Mouse (Mus musculus) hindbrain, embryonic 15.5 days (tissue): ENCODE measurements around the gene Cdyl2. TPM values are rescaled to one million over a fixed set of nuclear protein-coding genes. Genes with fewer than 3 reads are reported as not detected.

Experiments used
- ATAC-seq: fragments of 200-750 bp; cut with Nextera tagmentation; 2 replicates; pipeline ENCODE4 v1.8.0; 2017; ENCODE audit warnings: low read depth, moderate number of reproducible peaks, moderate TSS enrichment; ENCODE audit not compliant: low FRiP score
- H3K27ac ChIP-seq: fragments of 300-500 bp; sonication (generic); replicated peaks from 2 replicates; pipeline ENCODE4 v1.5.1; 2015; ENCODE audit warnings: mild to moderate bottlenecking, inconsistent platforms
- H3K27me3 ChIP-seq: fragments of 300-500 bp; sonication (generic); 2 replicates; pipeline ENCODE4 v1.6.1; 2015; ENCODE audit warnings: control low read depth, inconsistent platforms
- H3K36me3 ChIP-seq: fragments of 300-500 bp; sonication (generic); 2 replicates; pipeline ENCODE4 v1.6.1; 2015; ENCODE audit warnings: control low read depth, inconsistent platforms
- H3K4me1 ChIP-seq: fragments of 300-500 bp; sonication (generic); replicated peaks from 2 replicates; pipeline ENCODE4 v1.6.1; 2015; ENCODE audit warnings: control low read depth, inconsistent platforms
- H3K4me2 ChIP-seq: fragments of 300-500 bp; sonication (generic); 2 replicates; pipeline ENCODE4 v1.6.1; 2015; ENCODE audit warnings: moderate library complexity, mild to moderate bottlenecking, inconsistent platforms
- H3K4me3 ChIP-seq: fragments of 300-500 bp; sonication (generic); 2 replicates; pipeline ENCODE4 v1.5.1; 2015; ENCODE audit warnings: mild to moderate bottlenecking, inconsistent platforms
- H3K9ac ChIP-seq: fragments of 300-500 bp; sonication (generic); 2 replicates; pipeline ENCODE4 v1.6.1; 2015; ENCODE audit warnings: inconsistent platforms
- H3K9me3 ChIP-seq: fragments of 300-500 bp; sonication (generic); 2 replicates; pipeline ENCODE4 v1.6.1; 2016; ENCODE audit warnings: control low read depth, inconsistent platforms
- WGBS: fragments of 180-500 bp; shearing (Covaris S2); methylation state at CpG from one replicate; pipeline ENCODE4 v1.1.7; 2015; 5-methylcytosine and 5-hydroxymethylcytosine counted together
- polyA plus RNA-seq: library from polyadenylated mRNA; unstranded; fragments of >200 nt; fragmentation: Nextera tagmentation; extraction: Ambion mirVana; gene quantifications from 2 replicates; pipeline ENCODE4 v1.2.1, GENCODE M21; 2015

Gene Cdyl2
- polyA plus RNA-seq, 1 experiment from 2014 or later: 10.8 TPM

DNA sequence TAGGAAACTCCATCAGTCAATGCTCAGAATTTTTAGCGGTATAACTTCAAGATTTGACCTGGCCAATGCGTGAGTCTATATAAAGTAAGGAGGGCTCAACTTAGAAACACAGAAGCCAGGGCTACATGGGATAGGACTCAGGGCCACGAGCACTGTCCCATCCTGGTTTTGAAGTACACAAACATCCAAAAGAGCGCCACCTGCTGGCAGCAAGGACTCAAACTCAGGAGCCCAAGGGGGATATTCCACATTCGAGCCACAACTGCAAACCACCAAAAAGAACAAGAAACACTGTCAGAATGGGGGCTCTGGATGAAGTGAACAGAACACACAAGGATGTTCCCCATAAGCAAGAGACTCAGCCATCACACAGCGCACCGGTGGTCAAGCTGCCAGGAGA lies 63.8 kb downstream of the Cdyl2 start:
- no peak overlapping the region for H3K4me3 ChIP-seq
- no peaks in the 10 kb centered on the region for H3K4me1 ChIP-seq
- no peaks in the 10 kb centered on the region for H3K9me3 ChIP-seq
- H3K9ac ChIP-seq: no peak overlapping the region
- H3K4me2 ChIP-seq: no peak overlapping the region
- ATAC-seq: no peak
- 95% methylated on average over 7 of the region's 7 CpGs for WGBS
- H3K27ac ChIP-seq: no peak overlapping the region
- no peaks in the 10 kb centered on the region for H3K27me3 ChIP-seq
- no peaks in the 10 kb centered on the region for H3K36me3 ChIP-seq

DNA sequence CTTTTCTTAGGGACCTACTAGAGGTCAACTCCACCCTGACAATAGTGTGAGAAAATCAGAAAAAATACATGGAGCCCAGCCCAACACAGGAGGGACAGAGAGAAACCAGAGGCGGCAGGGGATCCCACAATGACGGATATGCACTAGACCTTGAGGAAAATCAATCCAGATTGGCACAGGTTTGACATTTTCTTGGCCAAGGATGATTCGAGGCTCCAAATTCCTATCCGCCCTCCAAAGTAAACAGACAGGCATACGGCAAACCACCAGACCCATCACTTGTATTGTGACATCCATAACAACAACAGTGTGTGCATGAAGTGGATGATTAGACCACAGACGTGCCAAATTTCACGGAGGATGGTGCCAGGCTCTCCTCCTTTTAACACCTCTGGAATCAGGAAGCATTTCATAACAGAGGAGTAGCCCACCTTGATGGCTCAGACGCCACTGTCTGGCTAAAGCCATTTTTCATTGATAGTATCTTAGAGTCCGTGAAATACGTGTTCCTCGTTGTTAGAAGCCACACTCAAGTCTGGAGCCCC lies 65.9 kb downstream of the Cdyl2 start:
- Histone ChIP-seq H3K4me3 (no peak overlapping the region), H3K4me1 (no peaks in the 10 kb centered on the region), H3K27ac (no peak overlapping the region), H3K27me3 (no peaks in the 10 kb centered on the region), H3K9ac (no peak overlapping the region), H3K36me3 (no peaks in the 10 kb centered on the region), H3K4me2 (no peak overlapping the region), H3K9me3 (no peaks in the 10 kb centered on the region)
- no peak for ATAC-seq
- 92% methylated on average over 11 of the region's 11 CpGs for WGBS

DNA sequence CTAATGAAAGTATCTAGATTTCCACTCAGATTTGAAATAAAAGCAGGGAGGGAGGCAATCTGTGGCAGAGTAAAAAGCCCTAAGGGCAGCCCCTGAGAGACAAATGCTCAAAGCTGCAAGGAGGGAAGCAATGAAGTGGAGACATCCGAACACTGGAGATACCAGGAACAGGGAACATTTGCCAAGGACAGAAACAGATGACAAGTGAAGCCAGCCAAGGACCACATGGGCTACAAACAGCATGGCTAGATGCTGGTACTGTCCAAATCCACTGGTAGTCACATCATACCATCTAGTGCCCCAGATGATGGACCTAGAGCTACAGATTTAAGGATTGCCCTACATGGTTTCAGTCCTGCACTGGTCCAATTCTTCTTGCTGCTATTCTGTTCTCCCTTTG lies 71.3 kb downstream of the Cdyl2 start:
- H3K36me3 ChIP-seq: no peaks in the 10 kb centered on the region
- 89% methylated on average over 1 of the region's 1 CpGs for WGBS

DNA sequence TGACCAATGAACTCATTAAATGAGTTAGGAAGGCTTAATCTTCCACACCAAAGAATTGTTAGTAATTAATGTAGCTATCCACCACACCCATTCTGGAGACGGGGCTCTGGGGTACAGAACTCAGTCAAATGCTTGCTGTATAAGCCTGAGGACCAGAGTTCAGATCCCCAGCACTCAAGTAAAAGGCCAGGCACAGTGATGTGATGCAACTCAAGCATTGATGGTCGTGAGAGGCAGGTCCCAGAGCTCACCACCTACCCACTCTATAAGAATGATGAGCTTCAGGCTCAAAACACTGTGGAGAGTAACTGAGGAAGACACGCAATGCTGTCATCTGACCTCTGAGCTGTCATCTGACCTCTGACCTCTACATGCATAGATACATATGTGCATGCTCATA lies 76.0 kb downstream of the Cdyl2 start:
- Histone ChIP-seq H3K27ac (no peak overlapping the region), H3K9ac (no peak overlapping the region), H3K9me3 (no peaks in the 10 kb centered on the region), H3K4me3 (no peak overlapping the region), H3K27me3 (no peaks in the 10 kb centered on the region), H3K36me3 (no peaks in the 10 kb centered on the region), H3K4me1 (0 out of 2 replicates have a peak, but pooled peaks cover 7% of the 10 kb centered on the region), H3K4me2 (no peak overlapping the region)
- ATAC-seq: no peak
- WGBS: 88% methylated on average over 3 of the region's 3 CpGs

More for the DNA sequence above, 71.3 kb downstream of the Cdyl2 start:
- Histone ChIP-seq H3K9ac (no peak overlapping the region), H3K4me1 (no peaks in the 10 kb centered on the region), H3K9me3 (no peaks in the 10 kb centered on the region), H3K4me2 (no peak overlapping the region), H3K4me3 (no peak overlapping the region), H3K27ac (no peak overlapping the region), H3K27me3 (no peaks in the 10 kb centered on the region)
- ATAC-seq: no peak

DNA sequence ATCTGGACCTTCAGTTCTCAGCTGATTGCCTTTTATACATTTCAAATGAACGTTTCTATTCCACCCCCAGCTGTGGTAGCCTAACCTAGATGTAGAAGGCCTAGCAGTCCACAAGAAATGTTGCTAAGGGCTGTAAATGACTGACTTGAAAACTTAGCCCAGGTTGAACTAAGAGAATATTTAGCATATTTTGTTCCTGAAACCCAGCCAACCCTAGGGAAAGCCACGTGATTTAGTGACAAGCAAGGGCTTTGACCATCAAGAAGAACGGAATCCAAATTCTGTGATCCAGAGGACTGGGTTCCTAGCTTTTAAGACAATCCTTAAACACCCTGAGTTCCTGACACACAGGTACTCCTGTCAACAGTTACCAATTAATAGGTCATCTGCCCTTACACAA lies 77.9 kb downstream of the Cdyl2 start:
- no peak overlapping the region for H3K27ac ChIP-seq
- H3K36me3 ChIP-seq: no peaks in the 10 kb centered on the region
- H3K27me3 ChIP-seq: no peaks in the 10 kb centered on the region
- no peaks in the 10 kb centered on the region for H3K9me3 ChIP-seq
- 0 out of 2 replicates have a peak, but pooled peaks cover 7% of the 10 kb centered on the region for H3K4me1 ChIP-seq
- H3K4me3 ChIP-seq: no peak overlapping the region
- ATAC-seq: no peak
- H3K9ac ChIP-seq: no peak overlapping the region
- H3K4me2 ChIP-seq: no peak overlapping the region
- 88% methylated on average over 3 of the region's 3 CpGs for WGBS

DNA sequence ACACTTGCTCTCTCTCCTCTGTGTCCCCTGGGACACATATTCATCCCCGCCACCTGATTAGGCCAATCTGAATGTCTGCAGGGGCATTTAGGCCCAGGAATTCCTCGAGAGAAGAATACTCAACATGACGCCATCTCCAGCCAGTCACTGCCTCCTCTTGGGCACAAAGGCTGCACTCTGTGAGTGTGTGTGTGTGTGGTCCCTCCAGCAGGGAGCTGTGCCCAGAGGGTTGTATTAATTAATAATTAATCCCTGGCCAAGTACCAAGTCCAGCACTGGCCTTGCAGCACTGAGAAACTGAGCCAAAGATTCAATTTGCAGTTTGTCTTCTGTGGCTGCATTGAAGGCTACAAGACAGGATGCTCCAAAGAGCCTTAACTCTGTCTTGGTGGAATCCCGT lies 79.8 kb downstream of the Cdyl2 start:
- 0 out of 2 replicates have a peak, but pooled peaks have one; percentile 48 for ATAC-seq
- H3K9me3 ChIP-seq: no peaks in the 10 kb centered on the region

DNA sequence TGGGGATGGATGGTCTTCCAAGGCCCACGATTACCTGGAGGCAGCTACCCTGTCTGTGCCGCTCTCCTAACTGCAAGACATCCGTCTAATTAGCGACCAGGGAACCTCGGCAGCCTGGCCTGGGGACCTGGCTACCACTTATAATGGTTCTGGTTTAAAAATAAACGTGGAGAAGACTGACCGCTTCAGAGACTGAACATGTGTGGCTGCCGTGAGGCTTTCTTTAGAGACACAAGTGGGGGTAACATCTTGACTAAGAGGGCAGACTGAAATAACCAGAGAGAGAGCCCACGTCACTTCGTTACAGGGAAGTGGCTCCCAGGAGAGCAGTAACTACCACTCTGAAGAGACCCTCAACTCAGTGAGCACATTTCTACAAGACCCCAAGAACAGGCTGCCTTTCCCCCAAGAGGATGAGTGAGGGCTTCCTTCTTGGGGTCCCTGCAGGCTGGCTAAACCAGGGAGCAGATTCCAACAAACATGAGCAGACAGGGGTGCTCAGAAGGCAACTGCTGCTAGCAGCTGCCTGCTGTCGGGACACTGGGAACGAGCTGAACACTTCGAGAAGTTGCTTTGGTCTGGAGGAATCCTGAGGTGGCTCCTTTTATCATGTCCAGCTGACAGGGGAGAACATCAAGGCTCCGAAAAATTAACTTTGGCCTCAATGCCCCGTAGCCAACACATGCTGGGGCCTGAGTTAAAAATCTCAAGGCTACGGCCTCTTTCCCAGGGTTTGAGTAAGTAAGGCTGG lies 82.6 kb downstream of the Cdyl2 start:
- no peaks in the 10 kb centered on the region for H3K27me3 ChIP-seq
- no peak overlapping the region for H3K9ac ChIP-seq
- no peak overlapping the region for H3K27ac ChIP-seq
- H3K36me3 ChIP-seq: no peaks in the 10 kb centered on the region
- H3K4me3 ChIP-seq: no peak overlapping the region
- WGBS: 84% methylated on average over 16 of the region's 16 CpGs
- no peak for ATAC-seq
- H3K9me3 ChIP-seq: no peaks in the 10 kb centered on the region
- H3K4me2 ChIP-seq: no peak overlapping the region
- 0 out of 2 replicates have a peak, but pooled peaks cover 7% of the 10 kb centered on the region for H3K4me1 ChIP-seq

More for the DNA sequence above, 79.8 kb downstream of the Cdyl2 start:
- Histone ChIP-seq H3K27ac (no peak overlapping the region), H3K9ac (no peak overlapping the region), H3K4me1 (0 out of 2 replicates have a peak, but pooled peaks cover 7% of the 10 kb centered on the region), H3K4me2 (no peak overlapping the region), H3K36me3 (no peaks in the 10 kb centered on the region), H3K4me3 (no peak overlapping the region), H3K27me3 (no peaks in the 10 kb centered on the region)
- WGBS: 50% methylated on average over 4 of the region's 4 CpGs

DNA sequence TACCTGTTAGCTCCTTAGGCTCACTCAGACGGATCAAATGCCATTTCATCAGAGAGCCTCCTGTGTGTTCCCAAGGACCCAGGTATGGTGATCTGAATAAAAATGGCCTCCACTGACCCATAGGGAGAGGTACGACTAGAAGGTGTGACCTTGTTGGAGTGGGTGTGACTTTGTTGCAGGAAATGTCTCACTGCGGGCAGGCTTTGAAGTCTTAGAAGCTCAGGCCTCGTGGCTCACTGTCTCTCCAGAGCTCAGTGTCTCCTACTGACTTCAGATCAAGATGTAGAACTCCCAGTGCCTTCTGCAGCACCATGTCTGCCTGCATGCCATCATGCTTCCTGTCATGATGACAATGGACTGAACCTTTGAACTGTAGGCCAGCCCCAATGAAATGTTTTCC lies 87.4 kb downstream of the Cdyl2 start:
- Histone ChIP-seq H3K4me1 (no peaks in the 10 kb centered on the region), H3K4me3 (no peak overlapping the region), H3K4me2 (no peak overlapping the region), H3K9me3 (no peaks in the 10 kb centered on the region), H3K9ac (no peak overlapping the region), H3K27me3 (no peaks in the 10 kb centered on the region), H3K27ac (no peak overlapping the region), H3K36me3 (no peaks in the 10 kb centered on the region)
- no peak for ATAC-seq
- 83% methylated on average over 4 of the region's 4 CpGs for WGBS

DNA sequence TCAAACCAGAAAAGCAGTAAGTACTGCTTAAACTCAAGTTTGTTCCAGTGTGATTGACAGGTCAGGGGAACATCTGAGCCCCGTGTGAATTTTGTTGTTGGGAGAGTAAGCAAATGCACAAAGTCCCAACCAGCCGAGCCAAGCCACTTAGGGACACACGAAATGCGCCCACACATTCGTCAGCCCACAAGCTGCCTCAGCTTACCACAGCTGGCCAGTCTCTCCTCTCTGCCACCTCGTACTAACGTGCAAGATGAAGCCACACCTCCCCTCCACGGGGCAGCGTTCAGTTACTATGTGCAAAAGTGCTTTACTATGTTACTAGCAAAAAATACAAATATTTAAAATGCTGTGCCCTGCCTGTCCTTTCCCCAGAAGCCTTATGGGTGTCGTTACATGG lies 91.9 kb downstream of the Cdyl2 start:
- H3K9me3 ChIP-seq: no peaks in the 10 kb centered on the region
- no peaks in the 10 kb centered on the region for H3K27me3 ChIP-seq
- no peaks in the 10 kb centered on the region for H3K36me3 ChIP-seq
- H3K4me2 ChIP-seq: no peak overlapping the region
- ATAC-seq: no peak
- WGBS: 88% methylated on average over 10 of the region's 10 CpGs
- H3K27ac ChIP-seq: no peak overlapping the region
- no peak overlapping the region for H3K9ac ChIP-seq
- no peak overlapping the region for H3K4me3 ChIP-seq
- H3K4me1 ChIP-seq: 0 out of 2 replicates have a peak, but pooled peaks cover 6% of the 10 kb centered on the region

DNA sequence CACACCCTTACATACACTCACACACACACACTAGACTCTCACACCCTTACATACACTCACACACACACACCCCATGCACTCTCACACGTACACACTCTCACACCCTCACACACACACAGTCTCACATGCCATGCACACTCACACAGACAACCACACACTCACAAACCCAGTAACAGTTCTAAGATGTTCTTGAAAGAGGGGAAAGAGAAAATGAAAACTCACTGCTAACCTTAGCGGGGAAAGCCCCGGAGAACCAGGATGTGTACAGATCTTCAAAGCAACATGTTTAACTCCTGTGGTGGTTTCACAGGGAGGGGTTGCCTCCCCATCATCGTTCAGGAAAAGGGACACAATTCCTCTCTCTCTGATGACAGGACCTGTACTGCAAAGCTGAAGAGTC lies 94.8 kb downstream of the Cdyl2 start:
- H3K9me3 ChIP-seq: no peaks in the 10 kb centered on the region
- 0 out of 2 replicates have a peak, but pooled peaks cover 6% of the 10 kb centered on the region for H3K4me1 ChIP-seq
- WGBS: 78% methylated on average over 4 of the region's 4 CpGs
- H3K27ac ChIP-seq: no peak overlapping the region
- no peaks in the 10 kb centered on the region for H3K36me3 ChIP-seq
- peak overlapping the region; percentile 21; the same call in 1 of the 2 replicates for H3K4me2 ChIP-seq
- ATAC-seq: no peak
- H3K27me3 ChIP-seq: no peaks in the 10 kb centered on the region
- no peak overlapping the region for H3K4me3 ChIP-seq
- H3K9ac ChIP-seq: no peak overlapping the region

DNA sequence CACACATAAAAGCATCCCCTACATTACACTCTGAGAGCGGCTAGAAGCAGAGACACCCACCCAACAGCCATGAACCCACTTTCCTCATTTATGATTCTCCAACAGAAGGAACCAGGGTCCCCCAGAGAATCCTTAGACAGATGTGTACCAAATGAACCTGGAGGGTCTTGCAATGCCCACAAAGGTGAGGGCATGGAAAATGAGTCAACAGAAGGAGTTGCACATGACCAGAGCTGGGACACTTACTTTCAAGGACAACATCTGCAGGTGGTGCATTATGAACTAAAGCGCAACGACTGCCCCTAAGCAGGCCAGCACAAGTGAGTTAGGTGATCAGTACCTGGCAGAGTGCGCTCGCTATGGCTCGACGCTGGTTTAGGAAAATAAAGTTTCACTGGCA lies 95.6 kb downstream of the Cdyl2 start:
- Histone ChIP-seq H3K9ac (no peak overlapping the region), H3K4me2 (no peak overlapping the region), H3K4me3 (no peak overlapping the region), H3K36me3 (no peaks in the 10 kb centered on the region), H3K4me1 (0 out of 2 replicates have a peak, but pooled peaks cover 6% of the 10 kb centered on the region), H3K9me3 (no peaks in the 10 kb centered on the region), H3K27me3 (no peaks in the 10 kb centered on the region), H3K27ac (no peak overlapping the region)
- WGBS: 91% methylated on average over 7 of the region's 7 CpGs
- ATAC-seq: no peak

DNA sequence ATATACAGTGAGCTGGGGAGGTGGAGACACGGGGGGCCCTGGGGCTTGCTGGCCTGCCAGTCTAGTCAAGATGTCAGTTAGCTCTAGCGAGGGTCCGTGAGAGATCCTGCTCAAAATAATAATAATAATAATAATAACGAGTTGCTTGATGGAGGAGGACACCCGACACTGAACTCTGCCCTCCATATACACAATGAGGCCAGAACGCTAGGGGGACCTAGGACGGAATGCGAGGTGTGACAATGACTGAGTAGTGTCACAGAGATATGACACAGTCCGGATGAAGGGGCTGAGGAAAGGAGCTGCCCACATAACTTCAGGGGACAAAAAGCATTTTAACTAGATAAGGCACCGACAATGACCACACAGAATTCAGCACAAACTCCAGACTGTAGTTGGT lies 96.4 kb downstream of the Cdyl2 start:
- no peak overlapping the region for H3K9ac ChIP-seq
- H3K4me2 ChIP-seq: no peak overlapping the region
- H3K4me1 ChIP-seq: 0 out of 2 replicates have a peak, but pooled peaks cover 6% of the 10 kb centered on the region
- H3K27ac ChIP-seq: no peak overlapping the region
- H3K36me3 ChIP-seq: no peaks in the 10 kb centered on the region
- H3K4me3 ChIP-seq: no peak overlapping the region
- WGBS: 89% methylated on average over 10 of the region's 10 CpGs
- no peak for ATAC-seq
- no peaks in the 10 kb centered on the region for H3K9me3 ChIP-seq
- no peaks in the 10 kb centered on the region for H3K27me3 ChIP-seq
